Mouse (Mus musculus) heart, embryonic 10.5 days (tissue): ENCODE measurements around the gene Loxl3. TPM values are rescaled to one million over a fixed set of nuclear protein-coding genes. Genes with fewer than 3 reads are reported as not detected.

Source experiments
- DNase-seq: peaks from one replicate; pipeline ENCODE4 v3.0.0-alpha.2; 2017; ENCODE audit warnings: low spot score
- H3K27ac ChIP-seq: fragments of 300-500 bp; sonication (generic); 2 replicates; pipeline ENCODE4 v1.5.1; 2016; ENCODE audit warnings: mild to moderate bottlenecking
- H3K27me3 ChIP-seq: fragments of 300-500 bp; sonication (generic); 2 replicates; pipeline ENCODE4 v1.6.1; 2016; ENCODE audit warnings: mild to moderate bottlenecking; ENCODE audit not compliant: poor library complexity, insufficient read depth, severe bottlenecking
- H3K36me3 ChIP-seq: fragments of 300-500 bp; sonication (generic); 2 replicates; pipeline ENCODE4 v1.6.1; 2016; ENCODE audit warnings: mild to moderate bottlenecking, moderate library complexity
- H3K4me1 ChIP-seq: fragments of 300-500 bp; sonication (generic); 2 replicates; pipeline ENCODE4 v1.6.1; 2016; ENCODE audit warnings: mild to moderate bottlenecking
- H3K4me3 ChIP-seq: fragments of 300-500 bp; sonication (generic); 2 replicates; pipeline ENCODE4 v1.5.1; 2016; ENCODE audit warnings: mild to moderate bottlenecking, moderate library complexity
- H3K9me3 ChIP-seq: fragments of 300-500 bp; sonication (generic); 2 replicates; pipeline ENCODE4 v1.6.1; 2016; ENCODE audit warnings: mild to moderate bottlenecking, moderate library complexity
- WGBS: fragments of 180-500 bp; shearing (Covaris S2); methylation state at CpG from one replicate; pipeline ENCODE4 v1.1.7; 2016; 5-methylcytosine and 5-hydroxymethylcytosine counted together
- polyA plus RNA-seq: library from polyadenylated mRNA; unstranded; fragments of >200 nt; fragmentation: Nextera tagmentation; extraction: Ambion mirVana; gene quantifications from 2 replicates; pipeline ENCODE4 v1.2.1, GENCODE M21; 2016

The Loxl3 gene
- polyA plus RNA-seq, 1 experiment from 2014 or later: 9.8 TPM

GRCm38 (mm10) chr6:83020836-83021593 is 13.0 kb upstream of the Loxl3 start:
- H3K4me1 ChIP-seq: 0 out of 2 replicates have a peak, but pooled peaks cover 4% of the 10 kb centered on the region
- no peaks in the 10 kb centered on the region for H3K9me3 ChIP-seq
- no peaks in the 10 kb centered on the region for H3K36me3 ChIP-seq
- no peak overlapping the region for H3K4me3 ChIP-seq
- H3K27ac ChIP-seq: no peak overlapping the region
- H3K27me3 ChIP-seq: peaks cover 1% of the 10 kb centered on the region
- no peak for DNase-seq
- WGBS: 71% methylated on average over 4 of the region's 4 CpGs

- Histone ChIP-seq H3K36me3 (no peaks in the 10 kb centered on the region), H3K27me3 (peaks cover 17% of the 10 kb centered on the region), H3K9me3 (no peaks in the 10 kb centered on the region), H3K4me3 (no peak overlapping the region), H3K4me1 (peaks cover 8% of the 10 kb centered on the region; the same call in 1 of the 2 replicates), H3K27ac (no peak overlapping the region)
- 77% methylated on average over 9 of the region's 9 CpGs for WGBS
- DNase-seq: no peak
These were observed 11.0 kb upstream of the Loxl3 start for GRCm38 (mm10) chr6:83023008-83023407.

- H3K9me3 ChIP-seq: no peaks in the 10 kb centered on the region
- no peak overlapping the region for H3K4me3 ChIP-seq
- no peak overlapping the region for H3K27ac ChIP-seq
- DNase-seq: no peak
- H3K36me3 ChIP-seq: no peaks in the 10 kb centered on the region
- H3K27me3 ChIP-seq: peaks cover 24% of the 10 kb centered on the region
- H3K4me1 ChIP-seq: peaks cover 8% of the 10 kb centered on the region; the same call in 1 of the 2 replicates
- WGBS: 91% methylated on average over 2 of the region's 2 CpGs
These were observed 10.2 kb upstream of the Loxl3 start for GRCm38 (mm10) chr6:83023786-83024185.

- H3K27ac ChIP-seq: no peak overlapping the region
These were observed 9.6 kb upstream of the Loxl3 start for GRCm38 (mm10) chr6:83024421-83024820.

GRCm38 (mm10) chr6:83025221-83025620 is 8.8 kb upstream of the Loxl3 start:
- Histone ChIP-seq H3K27ac (no peak overlapping the region), H3K4me3 (no peak overlapping the region), H3K36me3 (peaks cover 3% of the 10 kb centered on the region; the same call in 1 of the 2 replicates), H3K27me3 (peaks cover 39% of the 10 kb centered on the region), H3K9me3 (no peaks in the 10 kb centered on the region), H3K4me1 (peaks cover 11% of the 10 kb centered on the region; the same call in 1 of the 2 replicates)
- no peak for DNase-seq
- 89% methylated on average over 4 of the region's 4 CpGs for WGBS

More at GRCm38 (mm10) chr6:83024421-83024820, 9.6 kb upstream of the Loxl3 start:
- Histone ChIP-seq H3K4me1 (peaks cover 8% of the 10 kb centered on the region; the same call in 1 of the 2 replicates), H3K9me3 (no peaks in the 10 kb centered on the region), H3K4me3 (no peak overlapping the region), H3K27me3 (peaks cover 31% of the 10 kb centered on the region), H3K36me3 (no peaks in the 10 kb centered on the region)
- 74% methylated on average over 4 of the region's 4 CpGs for WGBS
- DNase-seq: no peak

- peak overlapping the region; percentile 65 for H3K27ac ChIP-seq
- peaks cover 59% of the 10 kb centered on the region for H3K27me3 ChIP-seq
- H3K9me3 ChIP-seq: no peaks in the 10 kb centered on the region
- WGBS: 79% methylated on average over 8 of the region's 8 CpGs
- no peak for DNase-seq
- H3K4me3 ChIP-seq: no peak overlapping the region; the same call in 1 of the 2 replicates
- H3K36me3 ChIP-seq: peaks cover 13% of the 10 kb centered on the region
- H3K4me1 ChIP-seq: peaks cover 16% of the 10 kb centered on the region
These were observed 6.7 kb upstream of the Loxl3 start for GRCm38 (mm10) chr6:83027293-83027692.

- peaks cover 63% of the 10 kb centered on the region for H3K27me3 ChIP-seq
- H3K4me1 ChIP-seq: peaks cover 20% of the 10 kb centered on the region
- H3K27ac ChIP-seq: peak overlapping the region; percentile 65
These were observed 6.3 kb upstream of the Loxl3 start for GRCm38 (mm10) chr6:83027706-83028105.

GRCm38 (mm10) chr6:83029777-83030176 is 4.2 kb upstream of the Loxl3 start:
- peaks cover 13% of the 10 kb centered on the region for H3K36me3 ChIP-seq
- DNase-seq: no peak
- no peak overlapping the region for H3K27ac ChIP-seq
- no peak overlapping the region for H3K4me3 ChIP-seq
- H3K4me1 ChIP-seq: peaks cover 35% of the 10 kb centered on the region
- 30% methylated on average over 10 of the region's 10 CpGs for WGBS
- no peaks in the 10 kb centered on the region for H3K9me3 ChIP-seq
- H3K27me3 ChIP-seq: peaks cover 69% of the 10 kb centered on the region

More at GRCm38 (mm10) chr6:83027706-83028105, 6.3 kb upstream of the Loxl3 start:
- no peak overlapping the region; the same call in 1 of the 2 replicates for H3K4me3 ChIP-seq
- peaks cover 13% of the 10 kb centered on the region for H3K36me3 ChIP-seq
- no peak for DNase-seq
- 28% methylated on average over 8 of the region's 9 CpGs for WGBS
- H3K9me3 ChIP-seq: no peaks in the 10 kb centered on the region

GRCm38 (mm10) chr6:83031111-83031510 is 2.9 kb upstream of the Loxl3 start:
- Histone ChIP-seq H3K4me1 (peaks cover 43% of the 10 kb centered on the region), H3K36me3 (peaks cover 13% of the 10 kb centered on the region), H3K27ac (no peak overlapping the region), H3K4me3 (no peak overlapping the region), H3K9me3 (no peaks in the 10 kb centered on the region), H3K27me3 (peaks cover 79% of the 10 kb centered on the region)
- WGBS: 65% methylated on average over 7 of the region's 7 CpGs
- DNase-seq: no peak

GRCm38 (mm10) chr6:83031921-83032590 is 1.9 kb upstream of the Loxl3 start:
- Histone ChIP-seq H3K27ac (peak overlapping the region; percentile 90), H3K27me3 (peaks cover 81% of the 10 kb centered on the region)
- 26% methylated on average over 18 of the region's 18 CpGs for WGBS

GRCm38 (mm10) chr6:83032769-83033191 is 1.2 kb upstream of the Loxl3 start:
- Histone ChIP-seq H3K36me3 (peaks cover 13% of the 10 kb centered on the region), H3K27me3 (peaks cover 82% of the 10 kb centered on the region), H3K4me1 (peaks cover 38% of the 10 kb centered on the region), H3K9me3 (no peaks in the 10 kb centered on the region), H3K27ac (peak overlapping the region; percentile 90), H3K4me3 (peak overlapping the region; percentile 79)
- 0% methylated on average over 31 of the region's 31 CpGs for WGBS
- peak; percentile 86 for DNase-seq

More at GRCm38 (mm10) chr6:83031921-83032590, 1.9 kb upstream of the Loxl3 start:
- Histone ChIP-seq H3K4me3 (peak overlapping the region; percentile 79), H3K9me3 (no peaks in the 10 kb centered on the region), H3K36me3 (peaks cover 13% of the 10 kb centered on the region), H3K4me1 (peaks cover 43% of the 10 kb centered on the region)
- DNase-seq: no peak

GRCm38 (mm10) chr6:83034463-83035055 is 586 bp downstream of the Loxl3 start:
- peaks cover 72% of the 10 kb centered on the region for H3K27me3 ChIP-seq
- peaks cover 13% of the 10 kb centered on the region for H3K36me3 ChIP-seq
- WGBS: 20% methylated on average over 5 of the region's 5 CpGs
- no peaks in the 10 kb centered on the region for H3K9me3 ChIP-seq
- H3K4me3 ChIP-seq: peak overlapping the region; percentile 79
- peak overlapping the region; percentile 90 for H3K27ac ChIP-seq
- H3K4me1 ChIP-seq: peaks cover 44% of the 10 kb centered on the region
- DNase-seq: no peak
